27 mouse cellular contexts compared by ENCODE assay signal in the genomic region with DNA sequence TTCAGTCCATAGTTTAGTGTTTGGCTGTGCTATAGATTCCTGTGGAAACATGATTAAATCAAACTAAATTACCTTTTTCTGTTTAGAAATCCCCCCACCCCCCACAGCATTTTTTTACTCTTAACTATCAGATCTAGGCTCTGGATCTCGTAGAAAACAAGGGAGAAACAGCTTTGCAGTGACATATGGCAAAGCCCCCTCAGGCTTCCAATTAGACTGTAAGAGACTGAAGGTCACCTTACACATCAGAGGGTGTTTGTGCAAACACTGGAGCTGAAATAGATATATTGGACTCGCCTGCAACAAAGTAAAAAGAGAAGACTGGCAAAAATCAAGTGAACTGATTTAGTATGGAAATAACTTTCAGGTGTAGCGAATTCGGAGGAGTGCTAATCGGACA. TPM values are rescaled to one million over a fixed set of nuclear protein-coding genes. Genes with fewer than 3 reads are reported as not detected.
DNase-seq lines count a peak whose midpoint lies in the region; ATAC-seq and TF ChIP-seq lines count a peak whose summit lies in the region.
"Had no signal": no experiment of that assay in that cellular context is flagged by ENCODE, and none has a peak within 500 bp of the region (broad histone marks: within the 10 kb centered on the region; RNA-seq: fewer than 3 reads in every experiment).

No protein-coding gene starts in this region.

- peaks cover 15% of the 10 kb centered on the region; the same call in 1 of the 2 replicates for H3K4me1 ChIP-seq in forebrain, embryonic 14.5 days (ENCODE audit: control insufficient read depth, insufficient read depth, low read length)
- H3K4me1 ChIP-seq in forebrain, embryonic 16.5 days (replicated peaks; ENCODE audit: control insufficient read depth, insufficient read depth, low read length) = peaks cover 23% of the 10 kb centered on the region
- H3K4me1 ChIP-seq in midbrain, embryonic 11.5 days (ENCODE audit: control insufficient read depth, insufficient read depth, low read length) = peaks cover 4% of the 10 kb centered on the region; the same call in 1 of the 2 replicates
- H3K4me1 ChIP-seq in midbrain, embryonic 13.5 days (replicated peaks) = peaks cover 13% of the 10 kb centered on the region
- H3K4me1 ChIP-seq: intestine, embryonic 15.5 days had no signal

- peak; percentile 76 for DNase-seq in forebrain, embryonic 14.5 days (ENCODE audit: low spot score)
- peak; percentile 68 for DNase-seq in midbrain, embryonic 11.5 days (ENCODE audit: low spot score, missing footprints)
- DNase-seq in brain, embryonic 14.5 days (ENCODE audit: low read depth) = peak; percentile 85
- no peak for DNase-seq in kidney, adult 8-10 months
- DNase-seq: adrenal gland, postnatal 10 days; adrenal gland, postnatal 36 days; B cell, adult 2 months; cerebellum, adult 11-12 months; cerebellum, adult 8-10 months; cerebellum, postnatal 10 days; cerebellum, postnatal 36 days; embryo, embryonic 11 days; gastrocnemius, postnatal 10 days; gastrocnemius, postnatal 36 days; heart, adult 2 months; heart, postnatal 14 days; heart, postnatal 4 days; kidney, adult 11 months had no signal

- no peak overlapping the region; the same call in 1 of the 2 replicates for H3K9ac ChIP-seq in forebrain, embryonic 14.5 days (ENCODE audit: low read length)
- no peak overlapping the region for H3K9ac ChIP-seq in forebrain, embryonic 16.5 days (replicated peaks; ENCODE audit: low read depth, low read length)
- H3K9ac ChIP-seq in midbrain, embryonic 11.5 days (ENCODE audit: low read length) = no peak overlapping the region
- no peak overlapping the region for H3K9ac ChIP-seq in midbrain, embryonic 13.5 days (replicated peaks)
- H3K9ac ChIP-seq: heart, embryonic 13.5 days; hindbrain, embryonic 15.5 days; intestine, embryonic 15.5 days had no signal

- H3K9me3 ChIP-seq in forebrain, embryonic 14.5 days (replicated peaks; ENCODE audit: control insufficient read depth, low read length) = no peaks in the 10 kb centered on the region
- no peaks in the 10 kb centered on the region for H3K9me3 ChIP-seq in forebrain, embryonic 16.5 days (ENCODE audit: control insufficient read depth, low read length)
- no peaks in the 10 kb centered on the region for H3K9me3 ChIP-seq in midbrain, embryonic 11.5 days (ENCODE audit: control insufficient read depth, low read length)
- no peaks in the 10 kb centered on the region for H3K9me3 ChIP-seq in midbrain, embryonic 13.5 days
- H3K9me3 ChIP-seq: heart, embryonic 10.5 days; heart, embryonic 13.5 days; hindbrain, embryonic 15.5 days; intestine, embryonic 15.5 days had no signal

- 58% methylated on average over 5 of the region's 5 CpGs for WGBS in forebrain, embryonic 14.5 days
- WGBS in forebrain, embryonic 16.5 days = 60% methylated on average over 5 of the region's 5 CpGs
- 83% methylated on average over 5 of the region's 5 CpGs for WGBS in midbrain, embryonic 11.5 days
- 79% methylated on average over 5 of the region's 5 CpGs for WGBS in midbrain, embryonic 13.5 days

- H3K27ac ChIP-seq in forebrain, embryonic 14.5 days (ENCODE audit: low read depth, low read length) = no peak overlapping the region
- no peak overlapping the region for H3K27ac ChIP-seq in forebrain, embryonic 16.5 days (ENCODE audit: low read length)
- no peak overlapping the region for H3K27ac ChIP-seq in midbrain, embryonic 11.5 days (ENCODE audit: low read depth, low read length)
- no peak overlapping the region for H3K27ac ChIP-seq in midbrain, embryonic 13.5 days
- H3K27ac ChIP-seq: heart, adult 2 months; heart, embryonic 10.5 days; heart, embryonic 13.5 days; hindbrain, embryonic 15.5 days; intestine, embryonic 15.5 days had no signal

- TF ChIP-seq CTCF in brain, embryonic 14.5 days (IDR thresholded peaks at IDR 0.05; ENCODE audit: borderline replicate concordance, extremely low read depth, insufficient read depth, insufficient read length) = no peak

- ATAC-seq in forebrain, embryonic 14.5 days = 0 out of 2 replicates have a peak, but pooled peaks have one; percentile 13
- no peak for ATAC-seq in forebrain, embryonic 16.5 days
- no peak for ATAC-seq in midbrain, embryonic 11.5 days (ENCODE audit: low FRiP score)
- ATAC-seq in midbrain, embryonic 13.5 days = no peak
- ATAC-seq: intestine, embryonic 15.5 days; Patski had no signal

- H3K4me2 ChIP-seq in forebrain, embryonic 14.5 days (ENCODE audit: low read length) = no peak overlapping the region
- H3K4me2 ChIP-seq in forebrain, embryonic 16.5 days (ENCODE audit: low read length) = no peak overlapping the region
- H3K4me2 ChIP-seq in midbrain, embryonic 11.5 days = no peak overlapping the region
- no peak overlapping the region for H3K4me2 ChIP-seq in midbrain, embryonic 13.5 days (replicated peaks)
- H3K4me2 ChIP-seq: heart, embryonic 13.5 days; hindbrain, embryonic 15.5 days; intestine, embryonic 15.5 days had no signal

- no peak for TF ChIP-seq POLR2A in brain, embryonic 14.5 days (IDR thresholded peaks at IDR 0.05; ENCODE audit: borderline replicate concordance, extremely low read depth, insufficient read depth, insufficient read length, poor library complexity, severe bottlenecking)

- H3K4me3 ChIP-seq in forebrain, embryonic 14.5 days (ENCODE audit: low read depth, low read length) = no peak overlapping the region
- no peak overlapping the region for H3K4me3 ChIP-seq in forebrain, embryonic 16.5 days (replicated peaks; ENCODE audit: low read length)
- H3K4me3 ChIP-seq in midbrain, embryonic 11.5 days (ENCODE audit: low read depth, low read length) = no peak overlapping the region
- H3K4me3 ChIP-seq in midbrain, embryonic 13.5 days (replicated peaks) = no peak overlapping the region
- H3K4me3 ChIP-seq: heart, adult 2 months; heart, embryonic 10.5 days; heart, embryonic 13.5 days; hindbrain, embryonic 15.5 days; intestine, embryonic 15.5 days had no signal

- no peaks in the 10 kb centered on the region for H3K27me3 ChIP-seq in forebrain, embryonic 14.5 days (replicated peaks; ENCODE audit: control insufficient read depth, insufficient read depth, low read length)
- no peaks in the 10 kb centered on the region for H3K27me3 ChIP-seq in forebrain, embryonic 16.5 days (replicated peaks; ENCODE audit: control insufficient read depth, insufficient read depth, low read length)
- H3K27me3 ChIP-seq in midbrain, embryonic 11.5 days (ENCODE audit: control insufficient read depth, insufficient read depth, low read length) = no peaks in the 10 kb centered on the region
- no peaks in the 10 kb centered on the region for H3K27me3 ChIP-seq in midbrain, embryonic 13.5 days
- H3K27me3 ChIP-seq: CH12.LX; heart, embryonic 13.5 days; hindbrain, embryonic 15.5 days; intestine, embryonic 15.5 days; Patski had no signal

- no peaks in the 10 kb centered on the region for H3K36me3 ChIP-seq in forebrain, embryonic 14.5 days (ENCODE audit: control insufficient read depth, insufficient read depth, low read length)
- H3K36me3 ChIP-seq in forebrain, embryonic 16.5 days (ENCODE audit: control insufficient read depth, insufficient read depth) = no peaks in the 10 kb centered on the region
- no peaks in the 10 kb centered on the region for H3K36me3 ChIP-seq in midbrain, embryonic 11.5 days (ENCODE audit: control insufficient read depth, insufficient read depth, low read length)
- H3K36me3 ChIP-seq in midbrain, embryonic 13.5 days = no peaks in the 10 kb centered on the region; the same call in 1 of the 2 replicates
- H3K36me3 ChIP-seq: G1E; heart, embryonic 10.5 days; heart, embryonic 13.5 days; hindbrain, embryonic 15.5 days; intestine, embryonic 15.5 days had no signal

RNA-seq across cellular contexts. Expression of gene Srek1, which starts 29.3 kb away (rescaled TPM):
- polyA plus RNA-seq in forebrain, embryonic 14.5 days (2014; fragmentation: Nextera tagmentation; extraction: Ambion mirVana) = 48.1 and 67.4 TPM in 2 replicates
- polyA plus RNA-seq in forebrain, embryonic 16.5 days (2015; fragmentation: Nextera tagmentation; extraction: Ambion mirVana) = 76.0 and 77.5 TPM in 2 replicates
- 91.9 and 116 TPM in 2 replicates for polyA plus RNA-seq in midbrain, embryonic 11.5 days (2014; fragmentation: Nextera tagmentation; extraction: Ambion mirVana)
- 93.1 and 94.6 TPM in 2 replicates for polyA plus RNA-seq in midbrain, embryonic 13.5 days (2015; fragmentation: Nextera tagmentation; extraction: Ambion mirVana)
- 53.6 and 71.9 TPM in 2 replicates for polyA plus RNA-seq in brain, embryonic 14.5 days (2012; rRNA removed)

Comparison
In these comparisons a context has a peak if more than half of its experiments do, and no peak if none do; other contexts are left out.
1. DNase-seq: peak in forebrain, embryonic 14.5 days (single experiment), midbrain, embryonic 11.5 days (single experiment) and brain, embryonic 14.5 days (single experiment); none in kidney, adult 8-10 months (0 of 2).